Mouse (Mus musculus) forebrain, embryonic 14.5 days (tissue): ENCODE measurements around the gene Vtcn1. TPM values are rescaled to one million over a fixed set of nuclear protein-coding genes. Genes with fewer than 3 reads are reported as not detected.

Experiments
- ATAC-seq: fragments of 200-750 bp; cut with Nextera tagmentation; 2 replicates; pipeline ENCODE4 v1.8.0; 2017; ENCODE audit warnings: mild to moderate bottlenecking, moderate library complexity
- DNase-seq: peaks from one replicate; pipeline ENCODE4 v3.0.0-alpha.2; 2015; ENCODE audit warnings: low spot score
- H3K27ac ChIP-seq: fragments of 300-500 bp; sonication (generic); 2 replicates; pipeline ENCODE4 v1.5.1; 2014; ENCODE audit warnings: low read depth, mild to moderate bottlenecking, control low read depth, low read length, moderate library complexity
- H3K27me3 ChIP-seq: fragments of 300-500 bp; sonication (generic); replicated peaks from 2 replicates; pipeline ENCODE4 v1.6.1; 2014; ENCODE audit warnings: low read length, control low read depth, mixed read lengths; ENCODE audit not compliant: control insufficient read depth, insufficient read depth
- H3K36me3 ChIP-seq: fragments of 300-500 bp; sonication (generic); 2 replicates; pipeline ENCODE4 v1.6.1; 2014; ENCODE audit warnings: low read length, control low read depth; ENCODE audit not compliant: control insufficient read depth, insufficient read depth
- H3K4me1 ChIP-seq: fragments of 300-500 bp; sonication (generic); 2 replicates; pipeline ENCODE4 v1.6.1; 2014; ENCODE audit warnings: antibody characterized with exemption, low read length, control low read depth; ENCODE audit not compliant: control insufficient read depth, insufficient read depth
- H3K4me2 ChIP-seq: fragments of 300-500 bp; sonication (generic); 2 replicates; pipeline ENCODE4 v1.6.1; 2014; ENCODE audit warnings: mild to moderate bottlenecking, control low read depth, low read length
- H3K4me3 ChIP-seq: fragments of 300-500 bp; sonication (generic); 2 replicates; pipeline ENCODE4 v1.5.1; 2014; ENCODE audit warnings: low read depth, low read length, control low read depth
- H3K9ac ChIP-seq: fragments of 300-500 bp; sonication (generic); 2 replicates; pipeline ENCODE4 v1.6.1; 2014; ENCODE audit warnings: mild to moderate bottlenecking, low read length, control low read depth, moderate library complexity
- H3K9me3 ChIP-seq: fragments of 300-500 bp; sonication (generic); replicated peaks from 2 replicates; pipeline ENCODE4 v1.6.1; 2016; ENCODE audit warnings: low read length, control low read depth, mixed read lengths; ENCODE audit not compliant: control insufficient read depth
- WGBS: fragments of 180-500 bp; shearing (Covaris S2); extraction: QIAGEN DNeasy Blood & Tissue Kit; methylation state at CpG from one replicate; pipeline ENCODE4 v1.1.7; 2014; 5-methylcytosine and 5-hydroxymethylcytosine counted together
- polyA plus RNA-seq: library from polyadenylated mRNA; unstranded; fragments of >200 nt; fragmentation: Nextera tagmentation; extraction: Ambion mirVana; gene quantifications from 2 replicates; pipeline ENCODE4 v1.2.1, GENCODE M21; 2014

Gene Vtcn1
- polyA plus RNA-seq, 1 experiment from 2014 or later = not detected

DNA sequence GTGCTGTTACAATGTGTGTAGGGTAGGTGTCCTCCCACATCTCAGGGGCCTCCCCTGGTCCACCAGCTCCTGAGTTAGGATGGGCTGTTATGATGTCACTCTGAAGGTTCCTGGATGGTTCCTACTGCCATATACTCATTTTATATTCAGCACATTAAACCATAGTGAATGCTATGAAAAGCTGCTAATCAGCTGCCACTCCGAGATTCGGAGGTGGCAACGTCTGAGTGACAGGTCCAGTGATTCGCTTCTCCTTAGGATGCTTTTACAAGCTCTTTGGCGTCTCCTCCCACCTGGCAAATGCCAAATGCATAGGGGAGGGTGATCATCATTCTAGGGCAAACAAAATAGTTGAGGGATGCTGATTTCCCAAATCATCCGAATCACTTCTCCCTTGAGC, 70.2 kb downstream of the Vtcn1 start:
- Histone ChIP-seq H3K36me3 (no peaks in the 10 kb centered on the region), H3K27me3 (no peaks in the 10 kb centered on the region), H3K4me2 (no peak overlapping the region), H3K27ac (no peak overlapping the region), H3K4me3 (no peak overlapping the region), H3K4me1 (no peaks in the 10 kb centered on the region), H3K9ac (no peak overlapping the region), H3K9me3 (no peaks in the 10 kb centered on the region)
- ATAC-seq (no peak), DNase-seq (peak; percentile 13)
- WGBS = 61% methylated on average over 6 of the region's 6 CpGs

DNA sequence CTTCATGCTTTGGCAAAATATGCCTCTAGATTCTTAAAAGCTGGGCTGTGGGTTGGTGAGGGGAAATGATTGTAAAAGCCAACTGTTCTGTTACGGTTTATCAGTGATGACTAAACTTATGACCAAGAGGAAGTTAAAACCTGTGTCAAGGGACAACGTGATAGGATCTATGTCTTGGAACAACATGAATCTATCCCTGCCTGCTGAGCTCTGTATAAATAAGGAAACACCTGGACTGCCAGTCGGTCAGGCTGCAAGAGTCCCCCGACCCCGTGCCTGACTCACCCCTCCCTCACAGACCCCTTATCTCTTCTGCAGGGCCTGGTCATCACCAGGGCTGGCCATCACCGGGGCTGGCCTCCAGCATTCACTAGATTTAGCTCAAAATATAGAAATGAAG, 80.9 kb downstream of the Vtcn1 start:
- ATAC-seq = no peak
- Histone ChIP-seq H3K9ac (no peak overlapping the region), H3K27me3 (no peaks in the 10 kb centered on the region), H3K9me3 (no peaks in the 10 kb centered on the region), H3K36me3 (no peaks in the 10 kb centered on the region), H3K4me1 (no peaks in the 10 kb centered on the region), H3K27ac (no peak overlapping the region), H3K4me2 (no peak overlapping the region), H3K4me3 (no peak overlapping the region)
- DNase-seq = no peak
- WGBS = 93% methylated on average over 6 of the region's 6 CpGs

DNA sequence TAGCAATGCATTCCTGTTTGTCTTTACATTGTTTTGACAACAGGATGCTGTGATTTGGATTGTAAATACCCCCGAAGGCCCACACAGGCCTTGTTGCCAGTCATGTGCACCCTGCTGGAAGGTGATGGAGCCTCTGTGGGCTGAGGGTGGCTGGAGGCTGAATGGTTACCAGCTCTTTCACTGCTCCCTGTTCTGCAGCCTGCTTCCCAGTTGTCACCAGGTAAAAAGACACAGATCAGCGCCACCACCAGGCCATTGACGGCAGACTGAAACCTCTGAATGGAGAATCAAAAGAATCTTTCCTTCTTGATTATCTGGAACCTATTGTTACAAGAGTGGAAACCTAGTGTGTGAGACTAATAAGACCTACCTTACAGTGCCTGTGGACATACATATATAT, 81.7 kb downstream of the Vtcn1 start:
- ATAC-seq = no peak
- Histone ChIP-seq H3K27ac (no peak overlapping the region), H3K4me2 (no peak overlapping the region), H3K9me3 (no peaks in the 10 kb centered on the region), H3K4me3 (no peak overlapping the region), H3K4me1 (no peaks in the 10 kb centered on the region), H3K27me3 (no peaks in the 10 kb centered on the region), H3K36me3 (no peaks in the 10 kb centered on the region), H3K9ac (no peak overlapping the region)
- WGBS = 27% methylated on average over 3 of the region's 3 CpGs
- no peak for DNase-seq

DNA sequence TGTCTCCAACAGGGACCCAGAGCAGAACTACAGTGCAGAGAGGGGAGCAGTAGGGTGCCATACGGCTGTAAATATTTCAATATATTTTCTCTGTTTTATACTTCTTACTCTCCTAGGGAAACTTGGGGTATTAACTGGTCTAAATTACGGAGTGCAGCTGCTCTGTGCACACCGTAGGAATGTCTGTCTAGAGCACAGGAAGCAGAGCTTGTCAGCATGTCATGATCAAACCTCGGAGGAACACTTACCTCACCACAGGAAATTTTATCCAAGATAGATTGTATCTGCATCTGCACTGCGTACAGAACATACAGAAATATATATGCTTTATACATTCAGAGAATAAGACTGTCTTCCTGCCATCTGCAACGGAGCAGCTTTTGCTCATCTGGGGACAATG, 83.3 kb downstream of the Vtcn1 start:
- no peaks in the 10 kb centered on the region for H3K36me3 ChIP-seq
- no peak overlapping the region for H3K9ac ChIP-seq
- H3K9me3 ChIP-seq = no peaks in the 10 kb centered on the region
- H3K4me3 ChIP-seq = no peak overlapping the region
- no peaks in the 10 kb centered on the region for H3K4me1 ChIP-seq
- H3K4me2 ChIP-seq = no peak overlapping the region
- WGBS = 82% methylated on average over 6 of the region's 6 CpGs
- H3K27me3 ChIP-seq = no peaks in the 10 kb centered on the region
- no peak for DNase-seq
- no peak overlapping the region for H3K27ac ChIP-seq
- no peak for ATAC-seq

DNA sequence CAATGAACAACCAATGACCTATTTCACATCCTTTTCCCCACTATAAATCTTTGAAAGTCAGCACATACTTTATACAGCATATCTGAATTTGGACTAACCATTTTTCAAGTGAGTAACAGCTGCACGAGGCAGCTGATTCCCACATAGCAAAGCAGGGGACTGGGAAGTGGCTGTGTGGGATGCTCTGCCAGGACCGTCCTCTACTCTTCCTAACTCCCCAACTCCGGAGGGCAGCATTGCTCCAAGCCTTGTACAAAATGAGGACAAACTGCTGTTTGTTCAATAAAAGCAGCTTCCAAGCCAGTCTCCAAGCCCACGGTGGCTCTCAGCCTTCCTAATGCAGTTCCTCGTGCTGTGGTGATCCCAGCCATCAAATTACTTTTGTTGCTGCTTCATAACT, 85.4 kb downstream of the Vtcn1 start:
- Histone ChIP-seq H3K36me3 (no peaks in the 10 kb centered on the region), H3K4me3 (no peak overlapping the region), H3K27me3 (no peaks in the 10 kb centered on the region), H3K4me2 (no peak overlapping the region), H3K27ac (no peak overlapping the region), H3K4me1 (no peaks in the 10 kb centered on the region), H3K9me3 (no peaks in the 10 kb centered on the region), H3K9ac (no peak overlapping the region)
- 66% methylated on average over 5 of the region's 5 CpGs for WGBS
- ATAC-seq (no peak), DNase-seq (no peak)

DNA sequence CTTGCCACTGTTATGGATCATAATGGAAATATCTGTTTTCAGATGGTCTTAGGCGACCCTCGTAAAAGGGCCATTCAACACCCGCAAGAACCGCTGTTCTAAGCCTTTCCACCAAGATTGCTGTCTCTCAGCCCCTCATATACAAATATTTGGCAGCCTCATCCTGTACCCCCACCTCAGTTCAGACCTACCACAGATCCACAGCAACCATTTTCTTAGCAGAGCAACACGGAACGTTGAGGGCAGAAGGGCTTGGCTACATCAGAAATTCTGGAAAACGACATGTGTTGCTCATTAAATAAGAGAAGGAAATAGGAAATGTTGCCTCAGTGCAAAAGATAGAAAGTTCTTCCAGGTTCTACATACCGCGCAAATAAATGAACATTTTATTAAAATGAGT, 85.8 kb downstream of the Vtcn1 start:
- DNase-seq = no peak
- H3K36me3 ChIP-seq = no peaks in the 10 kb centered on the region
- WGBS = 85% methylated on average over 9 of the region's 9 CpGs
- H3K27ac ChIP-seq = no peak overlapping the region
- H3K27me3 ChIP-seq = no peaks in the 10 kb centered on the region
- no peak for ATAC-seq
- no peak overlapping the region for H3K4me3 ChIP-seq
- no peaks in the 10 kb centered on the region for H3K4me1 ChIP-seq
- no peak overlapping the region for H3K9ac ChIP-seq
- no peak overlapping the region for H3K4me2 ChIP-seq
- H3K9me3 ChIP-seq = no peaks in the 10 kb centered on the region

DNA sequence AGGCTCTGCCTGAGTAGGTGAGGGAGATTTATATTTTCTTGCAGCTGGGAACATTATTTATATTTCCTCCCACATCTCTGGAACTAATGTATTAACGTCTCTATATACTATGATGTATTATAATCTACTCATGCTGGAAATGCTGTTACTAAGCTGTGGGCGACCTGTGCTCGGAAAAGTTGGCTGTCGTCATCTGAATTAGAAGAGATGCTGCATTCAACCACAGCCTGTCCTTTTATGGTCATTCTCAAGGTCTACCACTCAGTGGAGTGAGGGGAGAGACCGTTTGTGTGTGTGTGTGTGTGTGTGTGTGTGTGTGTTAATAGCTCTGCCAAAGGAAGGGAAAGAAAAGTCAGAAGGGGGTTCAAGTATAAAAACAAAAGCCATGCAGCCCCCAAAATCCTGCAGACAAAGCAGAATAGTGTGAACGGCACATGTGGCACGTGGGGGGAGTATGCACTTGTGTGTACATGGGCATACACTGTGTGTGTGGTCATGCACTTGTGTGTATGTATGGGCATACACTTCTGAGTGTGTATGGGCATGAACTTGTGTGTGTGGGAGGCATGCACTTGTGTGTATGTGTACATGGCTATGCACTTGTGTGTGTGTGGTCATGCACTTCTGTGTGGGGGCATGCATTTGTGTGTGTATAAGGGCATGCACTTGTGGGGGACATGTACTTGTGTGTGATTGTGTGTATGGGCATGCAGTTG, 86.4 kb downstream of the Vtcn1 start:
- no peaks in the 10 kb centered on the region for H3K36me3 ChIP-seq
- no peak for DNase-seq
- ATAC-seq = no peak
- H3K4me2 ChIP-seq = no peak overlapping the region
- no peaks in the 10 kb centered on the region for H3K4me1 ChIP-seq
- H3K9me3 ChIP-seq = no peaks in the 10 kb centered on the region
- H3K4me3 ChIP-seq = no peak overlapping the region
- 76% methylated on average over 7 of the region's 7 CpGs for WGBS
- no peak overlapping the region for H3K27ac ChIP-seq
- no peaks in the 10 kb centered on the region for H3K27me3 ChIP-seq
- no peak overlapping the region for H3K9ac ChIP-seq

DNA sequence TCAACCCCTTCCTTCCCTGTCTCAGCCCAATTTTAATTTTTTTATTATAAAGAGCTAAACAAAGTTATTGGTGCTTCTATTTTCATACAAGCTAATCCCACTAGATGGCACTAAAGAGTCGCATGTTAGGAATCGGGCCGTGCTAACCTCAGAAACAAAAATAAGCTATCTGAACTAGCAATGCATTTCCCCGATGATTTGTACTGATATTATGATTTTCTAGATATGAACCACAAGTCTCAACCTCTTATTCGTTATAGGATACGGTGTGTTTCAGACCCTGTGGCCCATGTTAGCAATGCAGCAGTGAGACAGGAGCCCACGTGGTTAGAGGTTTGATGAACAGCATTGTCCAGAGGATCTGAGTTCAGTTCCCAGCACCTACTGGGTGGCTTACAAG, 91.6 kb downstream of the Vtcn1 start:
- DNase-seq = peak; percentile 85
- no peak overlapping the region for H3K9ac ChIP-seq
- H3K4me1 ChIP-seq = peaks cover 3% of the 10 kb centered on the region; the same call in 1 of the 2 replicates
- H3K4me2 ChIP-seq = no peak overlapping the region
- H3K27ac ChIP-seq = no peak overlapping the region
- H3K9me3 ChIP-seq = no peaks in the 10 kb centered on the region
- WGBS = 17% methylated on average over 7 of the region's 7 CpGs
- H3K4me3 ChIP-seq = no peak overlapping the region
- H3K36me3 ChIP-seq = no peaks in the 10 kb centered on the region
- ATAC-seq = 0 out of 2 replicates have a peak, but pooled peaks have one; percentile 18
- H3K27me3 ChIP-seq = no peaks in the 10 kb centered on the region

DNA sequence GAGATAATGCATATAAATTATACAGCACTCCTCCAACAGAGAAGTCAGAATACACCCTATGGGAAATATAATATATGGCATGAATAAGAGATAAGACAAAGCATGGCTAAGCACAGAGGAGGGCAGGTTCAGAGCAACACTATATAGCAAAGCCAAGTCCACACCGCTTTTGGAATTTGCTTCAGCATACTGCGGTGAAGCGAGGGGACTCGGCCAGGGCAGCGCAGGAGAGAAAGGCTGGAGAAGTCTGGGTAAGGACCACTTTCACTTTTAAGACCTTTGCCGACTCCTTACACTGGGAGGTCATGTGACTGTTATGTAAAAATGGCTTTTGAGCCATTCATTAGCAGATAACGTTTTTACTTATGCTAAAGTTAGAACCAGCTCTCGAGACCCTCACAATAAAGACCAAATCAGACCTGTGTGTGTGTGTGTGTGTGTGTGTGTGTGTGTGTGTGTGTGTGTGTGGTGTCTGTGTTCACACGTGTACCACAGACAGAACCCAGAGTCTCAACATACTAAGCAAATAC, 95.4 kb downstream of the Vtcn1 start:
- Histone ChIP-seq H3K27ac (no peak overlapping the region), H3K9ac (no peak overlapping the region), H3K27me3 (no peaks in the 10 kb centered on the region), H3K4me1 (peaks cover 23% of the 10 kb centered on the region), H3K4me3 (no peak overlapping the region), H3K36me3 (no peaks in the 10 kb centered on the region), H3K9me3 (no peaks in the 10 kb centered on the region), H3K4me2 (no peak overlapping the region)
- WGBS = 89% methylated on average over 9 of the region's 9 CpGs
- DNase-seq (no peak), ATAC-seq (no peak)
